Mouse (Mus musculus) spleen, postnatal 14 days (tissue): Measurements from ENCODE around the gene Atxn10.

Experiments
- DNase-seq, 2 experiments: peaks; one replicate each; pipeline ENCODE4 v3.0.0; 2021 to 2022; ENCODE audit warnings: low spot score in 2 of 2

Gene Atxn10

DNA sequence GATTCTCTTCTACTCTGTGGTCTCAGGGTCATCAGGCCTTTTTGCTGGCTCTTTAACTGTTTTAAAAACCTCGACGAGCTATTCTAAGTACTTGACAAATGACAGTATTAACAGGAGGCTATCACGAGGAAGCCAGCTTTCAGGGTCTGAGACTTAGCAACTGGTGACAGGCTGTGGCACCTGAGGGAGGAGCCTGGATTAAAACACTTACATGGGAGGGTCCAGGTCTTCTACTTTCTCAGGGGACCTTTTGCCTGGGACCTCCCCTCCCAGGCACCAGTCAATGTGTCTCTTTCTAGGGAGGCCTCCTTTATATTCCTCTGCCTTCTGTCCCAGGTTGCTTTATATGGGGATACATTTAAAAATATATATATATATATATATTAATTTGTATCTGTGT, 1.8 kb upstream of the Atxn10 start:
- DNase-seq: no peak

GRCm38 (mm10) chr15:85336301-85336991, 401 bp downstream of the Atxn10 start:
- DNase-seq: peak; percentile 28 to 59

GRCm38 (mm10) chr15:85337219-85337618, 1.2 kb downstream of the Atxn10 start:
- no peak for DNase-seq

GRCm38 (mm10) chr15:85337979-85338378, 1.9 kb downstream of the Atxn10 start:
- DNase-seq: no peak

DNA sequence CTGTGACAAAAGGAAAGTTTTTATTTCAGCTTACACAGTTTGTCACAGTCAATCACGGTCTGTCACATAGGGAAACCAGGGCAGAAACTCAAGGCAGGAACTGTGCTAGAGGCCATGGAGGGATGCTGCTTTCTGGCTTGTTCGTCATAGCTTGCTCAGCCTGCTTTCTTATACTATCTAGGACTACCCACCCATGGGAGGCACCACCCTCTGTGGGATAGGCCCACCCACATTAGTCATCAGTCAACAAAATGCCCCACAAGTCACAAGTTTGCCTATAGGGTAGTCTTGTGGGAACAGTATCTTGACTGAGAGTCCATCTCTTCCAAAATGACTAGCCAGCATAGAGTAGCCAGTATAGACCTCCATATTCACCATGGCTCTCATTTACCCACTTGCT, 6.2 kb downstream of the Atxn10 start:
- DNase-seq: no peak

GRCm38 (mm10) chr15:85344673-85345072, 8.6 kb downstream of the Atxn10 start:
- no peak for DNase-seq

GRCm38 (mm10) chr15:85347058-85347700, 11.1 kb downstream of the Atxn10 start:
- DNase-seq: no peak

GRCm38 (mm10) chr15:85350144-85350543, 14.1 kb downstream of the Atxn10 start:
- no peak for DNase-seq

DNA sequence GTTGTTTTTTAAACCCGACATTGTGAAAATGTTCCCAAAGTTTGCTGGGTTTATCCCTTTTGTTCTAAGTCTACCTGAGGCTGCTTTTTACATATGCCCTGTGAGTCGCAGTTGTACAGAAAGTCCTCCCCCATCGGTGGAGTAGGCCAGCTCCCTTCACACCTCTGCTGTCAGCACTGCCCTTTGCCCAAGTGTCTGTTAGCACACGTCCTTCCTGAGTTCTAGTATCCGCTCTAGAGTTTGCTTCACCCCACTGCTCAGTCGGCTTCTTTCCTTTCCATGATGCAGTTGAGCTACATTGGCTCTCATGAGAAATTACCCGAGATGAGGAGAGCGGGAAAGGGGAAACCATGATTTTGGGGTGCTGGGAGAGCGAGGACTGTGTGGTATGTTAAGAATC, 18.0 kb downstream of the Atxn10 start:
- DNase-seq: no peak

- no peak for DNase-seq
These were observed 20.1 kb downstream of the Atxn10 start for GRCm38 (mm10) chr15:85356112-85356511.

DNA sequence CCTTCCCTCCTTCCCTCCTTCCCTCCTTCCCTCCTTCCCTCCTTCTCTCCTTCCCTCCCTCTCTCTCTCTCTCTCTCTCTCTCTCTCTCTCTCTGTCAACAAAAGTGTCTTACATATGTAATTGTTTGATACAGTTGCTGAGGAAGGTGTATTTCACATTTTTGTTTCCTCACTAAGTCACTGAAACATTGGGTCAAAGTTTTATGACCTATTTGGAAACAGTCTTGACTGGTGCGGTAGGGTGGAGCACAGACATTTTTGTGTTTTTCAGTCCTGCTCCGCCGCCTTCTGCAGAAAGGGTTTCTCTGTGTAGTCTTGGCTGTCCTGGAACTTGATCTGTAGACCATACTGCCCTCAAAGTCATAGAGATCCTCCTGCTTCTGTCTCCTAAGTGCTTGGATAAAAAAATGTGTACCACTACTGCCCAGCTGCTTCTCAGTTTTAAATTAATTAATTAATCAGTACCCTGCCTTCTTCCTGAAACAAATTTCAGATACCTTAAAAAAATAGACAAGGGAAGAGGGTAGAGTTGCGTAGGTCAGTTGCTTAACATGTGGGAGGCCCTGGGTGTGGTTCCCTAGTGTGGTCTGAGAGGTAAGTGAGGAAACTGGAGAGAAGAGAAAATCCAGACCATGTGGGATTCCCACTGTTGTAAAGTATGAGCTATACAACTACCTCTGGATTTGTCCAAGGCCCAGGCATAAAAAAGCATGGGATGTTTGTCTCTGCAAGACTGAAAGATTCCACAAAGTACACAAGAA, 21.6 kb downstream of the Atxn10 start:
- DNase-seq: no peak

DNA sequence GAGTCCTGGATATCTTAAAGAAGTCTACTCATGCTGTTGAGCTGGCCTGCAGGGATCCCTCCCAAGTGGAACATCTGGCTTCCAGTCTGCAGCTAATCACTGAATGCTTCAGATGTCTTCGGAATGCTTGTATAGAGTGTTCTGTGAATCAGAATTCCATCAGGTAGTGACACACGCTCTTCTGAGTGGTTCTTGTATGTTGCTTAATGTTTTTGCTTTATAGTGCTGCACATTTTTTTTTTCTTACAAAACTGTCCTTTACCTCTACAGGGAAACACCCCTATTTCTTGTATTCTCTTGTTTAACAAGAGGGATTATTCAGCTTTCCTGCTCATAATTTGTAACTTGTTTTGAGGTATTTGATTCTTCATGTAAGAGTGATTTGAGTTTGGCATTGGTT, 23.4 kb downstream of the Atxn10 start:
- DNase-seq: no peak

DNA sequence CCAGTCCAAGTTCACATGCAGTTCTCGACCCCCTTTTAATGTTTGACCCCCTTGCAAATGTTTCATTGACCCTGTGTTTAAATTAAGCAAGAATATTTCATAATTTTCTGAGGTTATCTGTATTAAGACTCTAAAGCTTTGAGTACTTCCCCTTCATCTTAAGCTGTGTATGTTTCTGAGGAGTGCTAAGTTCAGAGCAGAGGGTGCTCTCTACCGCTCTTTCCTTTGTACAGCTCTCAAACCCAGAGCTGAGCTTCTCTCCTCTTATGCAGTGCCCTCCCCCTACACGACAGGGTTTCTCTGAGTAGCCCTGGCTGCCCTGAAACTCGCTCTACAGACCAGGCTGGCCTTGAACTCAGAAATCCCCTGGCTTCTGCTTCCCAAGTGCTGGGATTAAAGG, 23.9 kb downstream of the Atxn10 start:
- DNase-seq: no peak

GRCm38 (mm10) chr15:85364366-85364765, 28.3 kb downstream of the Atxn10 start:
- DNase-seq: no peak

DNA sequence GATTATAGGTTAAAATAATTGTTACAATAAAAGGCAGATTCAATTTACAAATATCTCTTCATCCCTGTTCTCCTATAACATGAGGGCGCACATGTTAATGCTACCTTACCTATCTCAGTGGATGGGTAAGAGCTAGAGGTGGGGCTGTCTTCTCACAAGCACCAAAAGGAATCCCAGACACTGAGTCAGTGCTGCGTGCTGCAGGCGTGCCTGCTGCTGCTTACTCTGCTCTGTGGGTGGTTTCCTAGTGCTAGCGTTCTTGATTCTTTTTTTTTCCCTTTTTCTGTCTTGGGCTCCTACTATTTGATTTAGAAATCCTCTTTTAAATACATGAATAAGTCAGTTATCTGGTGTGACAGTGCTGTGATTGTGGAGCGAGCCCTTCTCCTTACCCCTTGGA, 30.9 kb downstream of the Atxn10 start:
- DNase-seq: no peak

DNA sequence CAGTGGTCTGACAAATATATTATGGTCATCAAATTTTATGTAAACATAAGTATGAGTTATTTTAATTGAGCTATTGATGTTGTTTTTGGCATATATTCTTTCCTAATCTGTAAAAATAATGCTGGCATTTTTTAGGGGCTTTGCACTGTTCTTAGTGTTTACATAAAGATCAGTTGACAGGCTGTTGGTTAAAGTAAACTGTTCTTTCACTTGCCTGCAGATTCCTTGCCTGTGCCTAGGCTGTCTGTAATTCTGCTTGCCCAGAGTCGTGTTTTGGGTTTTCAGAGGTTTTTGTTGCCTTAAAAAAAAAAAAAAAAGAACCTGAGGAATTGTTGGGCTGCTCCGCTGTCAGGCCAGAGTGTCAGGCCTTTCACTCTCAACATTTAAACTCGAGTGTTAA, 33.7 kb downstream of the Atxn10 start:
- no peak for DNase-seq

DNA sequence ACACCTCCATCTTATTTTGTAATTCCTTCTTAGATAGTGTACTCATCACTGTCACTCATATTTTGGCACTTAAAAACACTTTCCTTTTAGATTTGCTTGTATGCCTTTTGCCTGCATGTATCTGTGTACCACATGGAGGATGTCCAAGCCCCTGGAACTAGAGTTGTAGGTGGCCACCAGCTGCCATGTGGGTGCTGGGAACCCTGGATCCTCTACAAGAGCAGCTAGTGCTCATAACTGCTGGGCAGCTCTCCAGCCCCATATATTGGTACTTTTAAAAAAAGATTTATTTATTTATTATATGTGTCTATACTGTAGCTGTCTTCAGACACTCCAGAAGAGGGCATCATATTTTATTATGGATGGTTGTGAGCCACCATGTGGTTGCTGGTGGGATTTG, 37.1 kb downstream of the Atxn10 start:
- DNase-seq: no peak

DNA sequence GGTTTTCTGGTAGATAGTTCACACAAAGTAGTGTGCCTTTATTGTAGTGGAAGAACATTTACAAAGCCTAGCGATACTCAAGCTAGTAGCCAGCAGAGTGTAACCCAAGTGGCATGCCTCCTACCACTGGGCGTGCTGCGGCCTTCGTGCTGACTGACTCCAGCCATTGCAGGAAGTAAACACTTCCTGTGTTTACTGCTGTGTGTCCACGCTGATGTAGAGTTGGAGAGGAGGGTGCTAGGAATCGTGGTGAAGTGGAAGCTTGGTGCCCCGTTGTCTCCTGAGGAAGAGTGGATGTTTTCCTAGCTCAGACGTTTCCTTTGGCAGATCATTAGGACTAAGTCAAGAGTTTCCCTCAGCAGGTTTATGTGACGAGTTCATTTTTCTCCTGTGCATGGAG, 47.4 kb downstream of the Atxn10 start:
- DNase-seq: no peak

- DNase-seq: no peak
These were observed 52.7 kb downstream of the Atxn10 start for GRCm38 (mm10) chr15:85388696-85389095.

DNA sequence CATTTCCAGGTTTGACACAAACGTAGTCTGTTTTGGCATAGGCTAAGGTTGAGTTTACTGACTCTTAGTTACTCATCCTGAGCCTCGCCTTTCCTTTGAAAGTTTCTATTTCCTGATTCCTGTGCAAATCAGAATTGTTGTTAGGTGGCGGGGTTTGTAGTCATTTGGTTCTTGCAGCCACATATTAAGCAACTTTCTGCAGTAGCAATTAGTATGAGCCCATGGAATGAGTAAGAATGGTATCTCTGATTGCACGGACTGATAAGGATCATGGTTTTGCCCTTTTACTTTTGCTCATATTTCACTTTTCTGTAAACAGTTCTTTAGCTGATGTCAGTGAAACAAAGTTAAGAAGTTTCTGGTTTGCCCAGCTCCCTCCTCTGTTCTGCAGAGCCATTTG, 53.9 kb downstream of the Atxn10 start:
- no peak for DNase-seq

DNA sequence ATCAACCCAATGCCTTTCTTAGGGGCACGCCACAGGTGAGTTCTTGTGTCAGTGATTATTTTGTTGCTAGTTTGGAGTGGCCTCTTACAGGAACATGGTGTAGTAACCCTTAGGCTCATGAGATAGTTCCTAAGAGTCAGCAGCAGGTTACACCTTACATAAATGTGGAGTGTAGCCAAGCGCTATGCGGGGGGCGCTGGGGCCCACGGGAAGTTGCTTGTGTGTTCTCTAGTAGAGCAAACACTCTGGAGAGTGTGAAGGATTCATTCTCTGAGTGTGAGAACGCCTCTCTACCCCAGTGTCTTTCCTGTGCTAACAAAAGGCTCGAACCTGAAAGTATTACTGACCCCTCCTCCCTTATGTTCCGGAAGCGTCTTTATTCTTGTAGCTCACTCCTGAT, 59.3 kb downstream of the Atxn10 start:
- DNase-seq: no peak

DNA sequence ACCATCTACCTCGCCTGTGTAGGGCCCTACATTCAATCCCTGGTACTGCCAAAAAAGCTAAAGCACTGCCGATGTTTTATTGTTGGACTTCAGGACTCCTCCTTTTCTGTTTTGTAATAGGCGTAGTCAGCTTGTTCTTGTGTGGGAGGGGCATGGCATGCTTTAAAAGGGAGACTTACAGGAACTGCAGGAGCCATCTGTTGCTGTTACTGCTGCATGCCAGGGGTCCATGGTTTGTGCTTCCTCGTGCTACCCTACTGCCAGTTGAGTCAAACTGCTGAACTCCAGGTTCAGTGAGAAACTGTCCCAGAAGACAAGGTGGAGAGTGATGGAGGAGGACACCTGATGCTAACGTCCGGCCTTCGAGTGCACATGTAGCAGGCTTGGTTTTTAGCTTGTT, 65.9 kb downstream of the Atxn10 start:
- no peak for DNase-seq

- no peak for DNase-seq
These were observed 67.2 kb downstream of the Atxn10 start for GRCm38 (mm10) chr15:85403256-85403731.
